Mouse (Mus musculus): ENCODE data around the gene Commd1. TPM values are rescaled to one million over a fixed set of nuclear protein-coding genes. Genes with fewer than 3 reads are reported as not detected.

The Commd1 gene
- polyA plus RNA-seq, 1 experiment from 2014 or later = 367 TPM

- Histone ChIP-seq H3K27ac (replicated peaks) (no peak overlapping the region), H3K36me3 (replicated peaks) (peaks cover 15% of the 10 kb centered on the region), H3K4me3 (peak overlapping the region; percentile 80), H3K9me3 (no peaks in the 10 kb centered on the region), H3K4me1 (peaks cover 10% of the 10 kb centered on the region), H3K27me3 (replicated peaks; ENCODE audit: low read depth, poor library complexity, severe bottlenecking) (no peaks in the 10 kb centered on the region)
- DNase-seq (ENCODE audit: low spot score) = no peak
- 72% methylated on average over 6 of the region's 6 CpGs for WGBS
Observed at GRCm38 (mm10) chr11:22982846-22983245, 664 bp upstream of the Commd1 start.

DNA sequence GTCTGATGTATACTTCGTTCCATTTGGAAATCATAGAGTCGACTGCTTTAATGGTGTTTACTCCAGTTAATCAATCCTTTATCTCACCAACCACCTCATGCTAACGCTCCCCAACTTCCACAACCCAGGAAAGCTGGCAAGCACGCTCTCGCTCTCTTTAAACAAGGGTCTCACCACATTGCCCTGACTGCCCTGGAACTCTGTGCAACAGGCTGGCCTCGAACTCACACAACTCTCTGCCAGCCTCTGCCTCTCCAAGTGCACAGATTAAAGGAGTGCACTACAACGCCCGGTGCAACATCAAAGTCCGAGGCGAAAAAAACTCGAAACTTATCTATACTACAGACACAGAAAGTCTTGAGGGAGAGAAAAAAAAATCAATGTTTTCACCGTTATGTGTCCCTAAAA is 635 bp downstream of the Commd1 start:
- no peak for DNase-seq (ENCODE audit: low spot score)
- peak overlapping the region; percentile 94 for H3K27ac ChIP-seq (replicated peaks)
- H3K9me3 ChIP-seq = no peaks in the 10 kb centered on the region
- no peaks in the 10 kb centered on the region for H3K27me3 ChIP-seq (replicated peaks; ENCODE audit: low read depth, poor library complexity, severe bottlenecking)
- 5% methylated on average over 12 of the region's 12 CpGs for whole genome bisulfite sequencing
- H3K4me3 ChIP-seq = peak overlapping the region; percentile 80
- peaks cover 10% of the 10 kb centered on the region for H3K4me1 ChIP-seq
- H3K36me3 ChIP-seq (replicated peaks) = peaks cover 28% of the 10 kb centered on the region

GRCm38 (mm10) chr11:22981041-22981440 is 1.1 kb downstream of the Commd1 start:
- DNase-seq (ENCODE audit: low spot score) = no peak
- peaks cover 11% of the 10 kb centered on the region for H3K4me1 ChIP-seq
- H3K4me3 ChIP-seq = peak overlapping the region; percentile 80
- no peaks in the 10 kb centered on the region for H3K27me3 ChIP-seq (replicated peaks; ENCODE audit: low read depth, poor library complexity, severe bottlenecking)
- H3K27ac ChIP-seq (replicated peaks) = peak overlapping the region; percentile 94
- H3K9me3 ChIP-seq = no peaks in the 10 kb centered on the region
- H3K36me3 ChIP-seq (replicated peaks) = peaks cover 33% of the 10 kb centered on the region
- WGBS = 49% methylated on average over 4 of the region's 4 CpGs

DNA sequence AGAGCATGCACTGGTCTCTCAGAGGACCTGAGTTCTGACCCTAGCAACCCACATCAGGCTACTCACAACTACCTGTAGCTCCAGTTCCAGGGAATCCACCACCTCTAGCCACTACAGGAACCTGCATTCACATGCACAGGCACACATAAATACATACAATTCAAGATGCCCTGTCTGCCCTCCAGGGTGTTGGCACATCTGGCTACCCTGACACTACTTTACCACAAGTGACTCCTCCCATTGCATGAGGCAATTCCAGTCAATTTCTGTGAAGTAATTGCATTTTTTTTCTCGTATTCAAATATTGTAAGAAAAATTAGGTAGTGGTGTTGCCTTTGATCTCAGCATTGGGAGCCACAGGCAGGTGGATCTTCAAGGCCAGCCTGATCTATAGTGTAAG is 3.0 kb downstream of the Commd1 start:
- Histone ChIP-seq H3K27me3 (replicated peaks; ENCODE audit: low read depth, poor library complexity, severe bottlenecking) (no peaks in the 10 kb centered on the region), H3K9me3 (peaks cover 1% of the 10 kb centered on the region; the same call in 1 of the 2 replicates), H3K4me1 (peaks cover 23% of the 10 kb centered on the region), H3K4me3 (no peak overlapping the region), H3K36me3 (replicated peaks) (peaks cover 40% of the 10 kb centered on the region), H3K27ac (replicated peaks) (no peak overlapping the region)
- DNase-seq (ENCODE audit: low spot score) = no peak
- WGBS = 82% methylated on average over 1 of the region's 1 CpGs

- Histone ChIP-seq H3K4me1 (peaks cover 28% of the 10 kb centered on the region), H3K36me3 (replicated peaks) (peaks cover 45% of the 10 kb centered on the region), H3K27me3 (replicated peaks; ENCODE audit: low read depth, poor library complexity, severe bottlenecking) (no peaks in the 10 kb centered on the region), H3K4me3 (no peak overlapping the region), H3K27ac (replicated peaks) (no peak overlapping the region), H3K9me3 (peaks cover 7% of the 10 kb centered on the region; the same call in 1 of the 2 replicates)
- 76% methylated on average over 1 of the region's 1 CpGs for WGBS
- DNase-seq (ENCODE audit: low spot score) = no peak
Observed at GRCm38 (mm10) chr11:22978711-22979110, 3.5 kb downstream of the Commd1 start.

DNA sequence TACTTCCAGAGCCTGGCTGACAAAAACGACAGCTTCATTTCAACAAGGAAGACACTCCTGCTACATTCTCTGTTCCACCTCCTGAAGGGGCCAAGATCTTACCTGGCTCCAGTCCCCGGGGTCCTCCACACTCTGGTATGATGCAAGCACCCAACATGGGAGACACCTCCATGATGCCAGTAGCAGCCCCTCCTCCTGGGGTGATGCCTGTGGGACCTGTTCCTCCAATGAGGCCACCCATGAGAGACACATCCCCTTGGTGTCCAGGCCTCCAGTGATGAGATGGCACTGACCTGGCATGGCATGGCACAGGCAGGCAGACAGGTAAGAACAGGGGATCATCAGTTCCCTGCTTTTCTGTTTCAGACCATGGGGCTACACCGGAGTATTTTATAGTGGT is 4.0 kb downstream of the Commd1 start:
- Histone ChIP-seq H3K4me1 (peaks cover 28% of the 10 kb centered on the region), H3K36me3 (replicated peaks) (peaks cover 50% of the 10 kb centered on the region), H3K9me3 (peaks cover 12% of the 10 kb centered on the region; the same call in 1 of the 2 replicates), H3K27me3 (replicated peaks; ENCODE audit: low read depth, poor library complexity, severe bottlenecking) (no peaks in the 10 kb centered on the region), H3K27ac (replicated peaks) (no peak overlapping the region), H3K4me3 (no peak overlapping the region)
- 94% methylated on average over 3 of the region's 3 CpGs for WGBS
- DNase-seq (ENCODE audit: low spot score) = no peak

GRCm38 (mm10) chr11:22973599-22973998 is 8.6 kb downstream of the Commd1 start:
- H3K27ac ChIP-seq (replicated peaks) = peak overlapping the region; percentile 72
- DNase-seq (ENCODE audit: low spot score) = no peak
- peaks cover 68% of the 10 kb centered on the region for H3K36me3 ChIP-seq (replicated peaks)
- H3K9me3 ChIP-seq = peaks cover 35% of the 10 kb centered on the region
- H3K27me3 ChIP-seq (replicated peaks; ENCODE audit: low read depth, poor library complexity, severe bottlenecking) = no peaks in the 10 kb centered on the region
- WGBS = 49% methylated on average over 14 of the region's 14 CpGs
- H3K4me1 ChIP-seq = peaks cover 18% of the 10 kb centered on the region
- peak overlapping the region; percentile 65 for H3K4me3 ChIP-seq

DNA sequence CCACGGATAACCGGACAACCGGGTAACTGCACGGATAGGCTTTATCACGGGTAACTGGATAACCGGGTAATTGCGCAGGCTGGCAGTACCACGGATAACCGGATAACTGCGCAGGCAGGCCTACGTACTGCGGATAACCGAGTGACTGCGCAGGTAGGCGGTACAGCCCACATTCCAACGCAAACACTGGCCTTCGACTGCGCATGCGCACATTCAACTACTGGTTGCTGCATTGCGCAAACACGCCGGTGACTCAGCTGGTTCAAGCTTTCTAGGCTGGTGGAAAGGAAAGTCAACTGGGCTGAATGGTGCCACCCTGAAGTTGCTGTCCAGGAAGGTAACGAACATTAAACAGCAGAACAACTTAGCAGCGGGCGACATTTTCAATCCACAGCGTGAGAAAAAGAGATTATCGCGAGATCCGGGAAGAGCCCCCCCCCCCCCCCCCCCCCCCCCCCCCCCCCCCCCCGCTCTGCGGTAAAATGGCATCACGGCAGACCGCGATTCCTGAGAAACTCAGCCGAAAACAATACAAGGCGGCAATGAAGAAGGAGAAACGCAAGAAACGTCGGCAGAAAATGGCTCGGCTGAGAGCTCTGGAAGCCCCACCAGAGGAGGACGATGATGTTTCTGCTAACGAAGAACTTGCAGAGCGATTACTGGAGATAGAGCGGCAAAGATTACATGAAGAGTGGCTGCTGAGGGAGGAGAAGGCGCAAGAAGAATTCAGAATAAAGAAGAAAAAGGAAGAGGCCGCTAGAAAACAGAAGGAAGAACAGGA is 9.2 kb downstream of the Commd1 start:
- H3K4me3 ChIP-seq = peak overlapping the region; percentile 65
- DNase-seq (ENCODE audit: low spot score) = peak; percentile 77
- no peaks in the 10 kb centered on the region for H3K27me3 ChIP-seq (replicated peaks; ENCODE audit: low read depth, poor library complexity, severe bottlenecking)
- H3K36me3 ChIP-seq (replicated peaks) = peaks cover 68% of the 10 kb centered on the region
- peaks cover 18% of the 10 kb centered on the region for H3K4me1 ChIP-seq
- WGBS = 42% methylated on average over 45 of the region's 46 CpGs
- H3K27ac ChIP-seq (replicated peaks) = peak overlapping the region; percentile 82
- H3K9me3 ChIP-seq = peaks cover 39% of the 10 kb centered on the region

DNA sequence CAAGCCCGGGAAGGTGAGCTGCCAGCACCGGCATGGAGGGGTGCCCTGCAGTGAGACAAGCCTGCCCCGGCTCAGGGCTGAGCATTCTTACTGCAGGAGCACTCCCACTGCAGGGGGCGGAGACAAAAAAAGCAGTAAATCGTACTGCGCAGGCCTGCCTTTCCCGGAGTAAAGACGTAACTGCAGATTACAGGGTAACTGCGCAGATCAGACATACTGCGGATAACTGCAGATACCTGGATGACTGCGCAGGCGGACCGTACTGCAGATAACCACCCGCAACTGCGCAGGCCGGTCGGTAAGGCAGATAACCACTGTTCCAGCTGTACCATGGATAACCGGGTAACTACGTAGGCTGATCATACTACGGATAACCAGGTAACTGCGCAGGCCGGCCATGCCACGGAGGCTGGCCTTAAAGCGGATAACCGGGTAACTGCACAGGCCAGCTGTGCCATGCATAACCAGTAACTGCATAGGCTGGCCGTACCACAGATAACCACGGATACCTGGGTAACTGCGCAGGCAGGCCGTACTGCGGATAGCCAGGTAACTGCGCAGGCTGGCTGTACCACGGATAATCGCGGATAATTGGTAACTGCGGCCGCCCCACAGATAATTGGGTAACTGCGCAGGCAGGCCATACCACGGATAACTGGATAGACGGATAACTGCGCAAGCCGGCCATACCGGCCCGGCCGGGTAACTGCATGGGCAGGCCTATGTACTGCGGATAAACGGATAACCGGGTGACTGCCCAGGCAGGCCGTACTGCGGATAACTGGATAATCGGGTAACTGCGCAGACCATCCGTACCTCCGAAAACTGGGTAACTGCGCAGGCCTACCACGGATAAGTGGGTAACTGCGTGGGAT is 10.1 kb downstream of the Commd1 start, which contains the start of gene Zrsr1:
TSS of gene Zrsr1 (plus strand) at position 171 of the 875 bp plus-strand sequence.
- no peaks in the 10 kb centered on the region for H3K27me3 ChIP-seq (replicated peaks; ENCODE audit: low read depth, poor library complexity, severe bottlenecking)
- peak within 1 kb of the TSS; percentile 65 for H3K4me3 ChIP-seq
- H3K36me3 ChIP-seq (replicated peaks) = peaks cover 68% of the 10 kb centered on the region
- peaks cover 46% of the 10 kb centered on the region for H3K9me3 ChIP-seq
- WGBS = 54% methylated on average over 56 of the region's 56 CpGs
- DNase-seq (ENCODE audit: low spot score) = peak; percentile 66
- H3K4me1 ChIP-seq = peaks cover 18% of the 10 kb centered on the region
- peak within 1 kb of the TSS; percentile 82 for H3K27ac ChIP-seq (replicated peaks)

- no peak for DNase-seq (ENCODE audit: low spot score)
- Histone ChIP-seq H3K4me1 (peaks cover 12% of the 10 kb centered on the region), H3K36me3 (replicated peaks) (peaks cover 65% of the 10 kb centered on the region), H3K27ac (replicated peaks) (no peak overlapping the region), H3K27me3 (replicated peaks; ENCODE audit: low read depth, poor library complexity, severe bottlenecking) (no peaks in the 10 kb centered on the region), H3K4me3 (no peak overlapping the region), H3K9me3 (peaks cover 52% of the 10 kb centered on the region)
- WGBS = 98% methylated on average over 1 of the region's 1 CpGs
Observed at GRCm38 (mm10) chr11:22970546-22970945, 11.6 kb downstream of the Commd1 start.

DNA sequence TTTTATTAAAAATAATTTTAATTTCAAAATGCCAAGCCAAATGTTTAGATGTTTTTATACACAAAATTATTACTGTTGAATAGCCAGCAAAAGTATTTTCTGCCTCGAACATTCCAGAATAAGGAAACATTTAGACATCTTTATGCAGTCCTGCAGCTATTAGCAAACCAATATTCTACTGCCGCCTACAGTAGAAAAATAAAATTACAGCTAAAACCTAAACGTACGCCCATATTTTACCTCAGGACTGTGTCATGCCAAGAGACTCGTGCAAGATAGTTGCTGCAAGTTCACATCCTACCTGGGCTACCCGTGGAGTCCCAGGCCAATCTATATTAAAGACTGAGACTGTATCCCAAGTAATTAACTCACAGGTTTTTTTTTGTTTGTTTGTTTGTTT is 12.7 kb downstream of the Commd1 start:
- Histone ChIP-seq H3K27ac (replicated peaks) (no peak overlapping the region), H3K36me3 (replicated peaks) (peaks cover 62% of the 10 kb centered on the region), H3K4me1 (peaks cover 7% of the 10 kb centered on the region), H3K4me3 (no peak overlapping the region), H3K9me3 (peaks cover 52% of the 10 kb centered on the region), H3K27me3 (replicated peaks; ENCODE audit: low read depth, poor library complexity, severe bottlenecking) (no peaks in the 10 kb centered on the region)
- no peak for DNase-seq (ENCODE audit: low spot score)
- 67% methylated on average over 6 of the region's 6 CpGs for WGBS

GRCm38 (mm10) chr11:22965503-22965902 is 16.7 kb downstream of the Commd1 start:
- H3K4me3 ChIP-seq = no peak overlapping the region
- H3K9me3 ChIP-seq = peaks cover 16% of the 10 kb centered on the region
- no peaks in the 10 kb centered on the region for H3K27me3 ChIP-seq (replicated peaks; ENCODE audit: low read depth, poor library complexity, severe bottlenecking)
- 0 out of 2 replicates have a peak, but pooled peaks cover 4% of the 10 kb centered on the region for H3K4me1 ChIP-seq
- 73% methylated on average over 4 of the region's 4 CpGs for WGBS
- DNase-seq (ENCODE audit: low spot score) = peak; percentile 23
- H3K27ac ChIP-seq (replicated peaks) = no peak overlapping the region
- peaks cover 27% of the 10 kb centered on the region for H3K36me3 ChIP-seq (replicated peaks)

All from embryonic facial prominence, embryonic 10.5 days (tissue).